Mouse (Mus musculus) pancreas, adult 10 weeks (tissue): ENCODE measurements around the gene Prss40. TPM values are rescaled to one million over a fixed set of nuclear protein-coding genes. Genes with fewer than 3 reads are reported as not detected.

Source experiments
- polyA plus RNA-seq: library from polyadenylated mRNA; stranded (reverse); fragments of 350-450 nt; fragmentation: Illumina TruSeq; extraction: RNeasy Lipid Tissue Mini Kit (QIAGEN cat#74804); gene quantifications from one replicate; pipeline ENCODE4 v1.2.3, GENCODE M21; 2015; ENCODE audit warnings: low read depth, low replicate concordance; ENCODE audit not compliant: insufficient read depth

Gene Prss40
- polyA plus RNA-seq: not detected

GRCm38 (mm10) chr1:34560843-34561242 is at the start of gene Prss40:
Gene Prss40, minus strand, starts transcription at chr1:34560943.

DNA sequence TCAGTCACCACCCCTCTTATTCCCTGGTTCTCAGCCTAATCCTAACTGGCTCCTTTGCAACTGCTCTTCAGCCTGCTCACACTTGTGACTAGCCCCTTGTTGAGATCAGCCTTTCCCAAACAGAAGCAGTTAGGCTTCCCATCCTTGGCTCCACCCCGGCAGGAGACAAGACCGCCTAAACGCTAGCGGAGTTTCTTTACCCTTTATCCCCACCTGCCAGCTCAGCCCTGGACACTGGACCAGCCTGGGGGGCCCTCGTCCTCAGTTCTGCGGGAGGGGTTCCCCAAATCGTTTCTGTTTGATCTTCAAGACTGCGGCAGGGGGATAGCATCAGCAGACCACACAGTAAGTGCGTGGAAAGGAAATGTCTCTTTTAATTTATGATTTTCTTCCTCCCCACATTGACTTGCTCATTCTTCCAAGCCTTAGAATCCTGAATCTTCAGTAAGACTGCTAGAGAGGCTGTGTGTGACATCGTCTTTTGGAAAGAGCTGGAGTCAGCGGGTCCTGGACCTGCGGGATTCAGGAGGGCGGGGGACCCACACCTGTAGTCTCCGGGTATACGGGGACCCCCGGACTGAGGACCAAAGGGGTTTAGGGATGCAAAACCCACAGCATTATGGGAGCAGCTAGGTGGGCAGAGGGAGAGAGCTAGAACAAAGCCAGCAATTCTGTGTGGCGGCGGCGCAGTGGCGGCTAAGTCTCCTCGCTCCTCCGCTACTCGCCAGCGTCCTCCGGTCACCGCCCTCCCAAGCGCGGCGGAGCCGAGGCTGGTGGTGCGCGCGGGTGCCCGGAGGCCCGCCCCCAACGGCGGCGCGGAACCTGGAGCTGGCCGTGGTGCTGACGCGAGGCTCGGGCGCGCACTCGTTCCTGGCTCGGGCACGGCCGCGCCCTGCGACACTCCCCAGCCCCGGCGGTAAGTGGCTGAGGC is 18.4 kb upstream of the Prss40 start, which contains the start of gene Amer3:
Gene Amer3, plus strand, starts transcription at position 807 of the 931 bp plus-strand sequence.

DNA sequence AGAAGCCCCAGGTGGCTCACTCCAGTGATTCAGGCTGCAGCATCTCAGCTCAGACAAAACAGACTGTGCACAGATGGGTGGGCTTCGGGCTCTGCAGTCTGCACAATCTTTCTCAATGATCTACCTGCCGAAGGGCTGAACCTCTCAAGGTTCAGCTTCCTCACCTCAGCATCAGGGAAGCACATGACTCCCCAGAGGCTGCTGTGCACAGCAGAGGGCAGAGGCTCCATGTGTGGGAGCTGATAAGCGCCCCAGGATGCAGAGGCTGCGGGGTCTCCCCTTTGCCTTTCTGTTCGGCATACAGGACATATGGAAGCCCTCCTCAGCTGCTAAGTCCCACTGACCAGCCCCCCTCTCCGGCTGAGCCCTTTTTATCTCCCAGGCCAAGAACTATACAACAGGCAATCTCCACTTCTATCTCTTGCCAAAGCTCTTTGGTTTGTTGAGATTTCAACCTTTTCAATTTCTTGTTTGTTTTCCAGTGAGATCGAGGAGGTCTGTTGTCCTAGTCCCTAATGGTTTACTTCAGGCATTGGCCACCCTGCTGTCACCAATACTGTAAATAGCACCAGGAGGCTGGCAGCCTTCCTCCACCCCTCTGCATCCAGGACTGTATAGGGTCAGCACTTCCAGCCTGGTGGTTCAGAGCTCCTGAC is 25.6 kb downstream of the Prss40 start, which contains the start of gene Cfc1:
Gene Cfc1, plus strand, starts transcription at position 606 of the 656 bp plus-strand sequence.

Other genes starting within 250 kb of the Prss40 start
- 6.7 TPM for gene Ccdc115, start 121.3 kb downstream of the Prss40 start, polyA plus RNA-seq
- 3.7 TPM for gene Imp4, start 121.1 kb downstream of the Prss40 start, polyA plus RNA-seq
- gene Ptpn18, start 101.2 kb downstream of the Prss40 start, polyA plus RNA-seq: 47.2 TPM
- not detected for gene Prss39, start 62.5 kb downstream of the Prss40 start, polyA plus RNA-seq
- gene Cfc1, start 25.3 kb downstream of the Prss40 start, polyA plus RNA-seq: not detected
- not detected for gene Amer3, start 18.7 kb upstream of the Prss40 start, polyA plus RNA-seq